Mouse (Mus musculus) intestine, embryonic 16.5 days (tissue): ENCODE measurements at regions not wholly inside any gene's neighbourhood (a gene's known extent, or its start where the extent isn't known, plus 50 kb on each side); places are given as distances from the start of the nearest gene placed in this dataset.

ENCODE experiments used
- ATAC-seq: fragments of 200-750 bp; cut with Nextera tagmentation; 2 replicates; pipeline ENCODE4 v1.8.0; 2017; ENCODE audit warnings: moderate TSS enrichment, moderate library complexity
- H3K27ac ChIP-seq: fragments of 300-500 bp; sonication (generic); 2 replicates; pipeline ENCODE4 v1.5.1; 2014; ENCODE audit warnings: mild to moderate bottlenecking, low read length
- H3K27me3 ChIP-seq: fragments of 300-500 bp; sonication (generic); replicated peaks from 2 replicates; pipeline ENCODE4 v1.6.1; 2014; ENCODE audit warnings: low read length, control low read depth, mixed read lengths; ENCODE audit not compliant: control insufficient read depth, insufficient read depth
- H3K36me3 ChIP-seq: fragments of 300-500 bp; sonication (generic); 2 replicates; pipeline ENCODE4 v1.6.1; 2014; ENCODE audit warnings: low read length, control low read depth; ENCODE audit not compliant: control insufficient read depth, insufficient read depth
- H3K4me1 ChIP-seq: fragments of 300-500 bp; sonication (generic); 2 replicates; pipeline ENCODE4 v1.6.1; 2014; ENCODE audit warnings: low read length, control low read depth, mixed read lengths; ENCODE audit not compliant: control insufficient read depth, insufficient read depth
- H3K4me2 ChIP-seq: fragments of 300-500 bp; sonication (generic); 2 replicates; pipeline ENCODE4 v1.6.1; 2014; ENCODE audit warnings: low read depth, low read length, control low read depth
- H3K4me3 ChIP-seq: fragments of 300-500 bp; sonication (generic); 2 replicates; pipeline ENCODE4 v1.5.1; 2014; ENCODE audit warnings: mild to moderate bottlenecking, low read length
- H3K9ac ChIP-seq: fragments of 300-500 bp; sonication (generic); 2 replicates; pipeline ENCODE4 v1.6.1; 2014; ENCODE audit warnings: low read depth, low read length
- H3K9me3 ChIP-seq: fragments of 300-500 bp; sonication (generic); 2 replicates; pipeline ENCODE4 v1.6.1; 2016; ENCODE audit warnings: low read length, control low read depth; ENCODE audit not compliant: control insufficient read depth
- WGBS: fragments of 180-500 bp; shearing (Covaris S2); extraction: QIAGEN DNeasy Blood & Tissue Kit; methylation state at CpG from one replicate; pipeline ENCODE4 v1.1.7; 2014; 5-methylcytosine and 5-hydroxymethylcytosine counted together

- ATAC-seq, result no peak
- Histone ChIP-seq H3K9me3 (no peaks in the 10 kb centered on the region), H3K4me1 (no peaks in the 10 kb centered on the region), H3K4me3 (no peak overlapping the region), H3K27ac (no peak overlapping the region), H3K36me3 (no peaks in the 10 kb centered on the region), H3K9ac (no peak overlapping the region), H3K4me2 (no peak overlapping the region), H3K27me3 (no peaks in the 10 kb centered on the region)
- 36% methylated on average over 2 of the region's 2 CpGs for WGBS
Observed at GRCm38 (mm10) chr10:103692682-103693081, 325.1 kb downstream of the Slc6a15 start.

- Histone ChIP-seq H3K9ac (no peak overlapping the region), H3K4me2 (no peak overlapping the region), H3K9me3 (no peaks in the 10 kb centered on the region), H3K36me3 (no peaks in the 10 kb centered on the region), H3K27me3 (no peaks in the 10 kb centered on the region), H3K27ac (no peak overlapping the region), H3K4me1 (no peaks in the 10 kb centered on the region), H3K4me3 (no peak overlapping the region)
- WGBS, result 64% methylated on average over 3 of the region's 3 CpGs
- ATAC-seq, result no peak
Observed at GRCm38 (mm10) chr10:103715080-103715725, 347.6 kb downstream of the Slc6a15 start.

- Histone ChIP-seq H3K9ac (no peak overlapping the region), H3K9me3 (no peaks in the 10 kb centered on the region), H3K4me1 (no peaks in the 10 kb centered on the region), H3K36me3 (no peaks in the 10 kb centered on the region), H3K27me3 (no peaks in the 10 kb centered on the region), H3K4me3 (no peak overlapping the region), H3K4me2 (no peak overlapping the region), H3K27ac (no peak overlapping the region)
- no peak for ATAC-seq
- WGBS, result 61% methylated on average over 8 of the region's 8 CpGs
Observed at GRCm38 (mm10) chr10:103718998-103719662, 351.5 kb downstream of the Slc6a15 start.

GRCm38 (mm10) chr10:103726680-103727079, 359.1 kb downstream of the Slc6a15 start:
- Histone ChIP-seq H3K27me3 (no peaks in the 10 kb centered on the region), H3K36me3 (no peaks in the 10 kb centered on the region), H3K4me3 (no peak overlapping the region), H3K4me2 (no peak overlapping the region), H3K27ac (no peak overlapping the region), H3K9ac (no peak overlapping the region), H3K4me1 (no peaks in the 10 kb centered on the region), H3K9me3 (no peaks in the 10 kb centered on the region)
- ATAC-seq, result no peak

- no peaks in the 10 kb centered on the region for H3K4me1 ChIP-seq
- H3K27me3 ChIP-seq, result no peaks in the 10 kb centered on the region
- H3K9ac ChIP-seq, result no peak overlapping the region
- H3K4me2 ChIP-seq, result no peak overlapping the region
- ATAC-seq, result no peak
- H3K36me3 ChIP-seq, result no peaks in the 10 kb centered on the region
- H3K27ac ChIP-seq, result no peak overlapping the region
- H3K9me3 ChIP-seq, result no peaks in the 10 kb centered on the region
- H3K4me3 ChIP-seq, result no peak overlapping the region
- WGBS, result 55% methylated on average over 1 of the region's 1 CpGs
Observed at GRCm38 (mm10) chr10:103731522-103731921, 363.9 kb downstream of the Slc6a15 start.

GRCm38 (mm10) chr10:103731981-103732380, 364.4 kb downstream of the Slc6a15 start:
- Histone ChIP-seq H3K36me3 (no peaks in the 10 kb centered on the region), H3K9ac (no peak overlapping the region), H3K4me3 (no peak overlapping the region), H3K4me1 (no peaks in the 10 kb centered on the region), H3K4me2 (no peak overlapping the region), H3K27ac (no peak overlapping the region), H3K27me3 (no peaks in the 10 kb centered on the region), H3K9me3 (no peaks in the 10 kb centered on the region)
- ATAC-seq, result no peak
- WGBS, result 65% methylated on average over 5 of the region's 5 CpGs

GRCm38 (mm10) chr10:103780127-103780526, 362.7 kb upstream of the Gm21293 start:
- no peak overlapping the region for H3K27ac ChIP-seq
- no peaks in the 10 kb centered on the region for H3K36me3 ChIP-seq
- no peak overlapping the region for H3K4me3 ChIP-seq
- no peaks in the 10 kb centered on the region for H3K4me1 ChIP-seq
- H3K4me2 ChIP-seq, result no peak overlapping the region
- no peaks in the 10 kb centered on the region for H3K9me3 ChIP-seq
- no peaks in the 10 kb centered on the region for H3K27me3 ChIP-seq
- WGBS, result 81% methylated on average over 1 of the region's 1 CpGs
- H3K9ac ChIP-seq, result no peak overlapping the region
- no peak for ATAC-seq

- Histone ChIP-seq H3K9me3 (no peaks in the 10 kb centered on the region), H3K4me1 (no peaks in the 10 kb centered on the region), H3K27ac (no peak overlapping the region), H3K4me3 (no peak overlapping the region), H3K36me3 (no peaks in the 10 kb centered on the region), H3K9ac (no peak overlapping the region), H3K4me2 (no peak overlapping the region), H3K27me3 (no peaks in the 10 kb centered on the region)
- ATAC-seq, result no peak
Observed at GRCm38 (mm10) chr10:103784920-103785319, 357.9 kb upstream of the Gm21293 start.

- Histone ChIP-seq H3K4me1 (no peaks in the 10 kb centered on the region), H3K9me3 (no peaks in the 10 kb centered on the region), H3K36me3 (no peaks in the 10 kb centered on the region), H3K9ac (no peak overlapping the region), H3K4me2 (no peak overlapping the region), H3K4me3 (no peak overlapping the region), H3K27ac (no peak overlapping the region), H3K27me3 (no peaks in the 10 kb centered on the region)
- no peak for ATAC-seq
Observed at GRCm38 (mm10) chr10:103829079-103829478, 313.7 kb upstream of the Gm21293 start.

GRCm38 (mm10) chr10:103832063-103832462, 310.7 kb upstream of the Gm21293 start:
- Histone ChIP-seq H3K4me1 (no peaks in the 10 kb centered on the region), H3K36me3 (no peaks in the 10 kb centered on the region)
- 65% methylated on average over 2 of the region's 2 CpGs for WGBS

More at GRCm38 (mm10) chr10:103832063-103832462, 310.7 kb upstream of the Gm21293 start:
- ATAC-seq, result no peak
- no peak overlapping the region for H3K9ac ChIP-seq
- no peak overlapping the region for H3K4me2 ChIP-seq
- no peaks in the 10 kb centered on the region for H3K9me3 ChIP-seq
- H3K4me3 ChIP-seq, result no peak overlapping the region
- H3K27ac ChIP-seq, result no peak overlapping the region
- no peaks in the 10 kb centered on the region for H3K27me3 ChIP-seq
